Mouse (Mus musculus) R1 (cell line): ENCODE results near the gene Szrd1.

Source experiments
- DNase-seq: peaks from one replicate; pipeline ENCODE4 v3.0.0-alpha.2; 2018; ENCODE audit warnings: low read depth, low spot score

Szrd1 gene

DNA sequence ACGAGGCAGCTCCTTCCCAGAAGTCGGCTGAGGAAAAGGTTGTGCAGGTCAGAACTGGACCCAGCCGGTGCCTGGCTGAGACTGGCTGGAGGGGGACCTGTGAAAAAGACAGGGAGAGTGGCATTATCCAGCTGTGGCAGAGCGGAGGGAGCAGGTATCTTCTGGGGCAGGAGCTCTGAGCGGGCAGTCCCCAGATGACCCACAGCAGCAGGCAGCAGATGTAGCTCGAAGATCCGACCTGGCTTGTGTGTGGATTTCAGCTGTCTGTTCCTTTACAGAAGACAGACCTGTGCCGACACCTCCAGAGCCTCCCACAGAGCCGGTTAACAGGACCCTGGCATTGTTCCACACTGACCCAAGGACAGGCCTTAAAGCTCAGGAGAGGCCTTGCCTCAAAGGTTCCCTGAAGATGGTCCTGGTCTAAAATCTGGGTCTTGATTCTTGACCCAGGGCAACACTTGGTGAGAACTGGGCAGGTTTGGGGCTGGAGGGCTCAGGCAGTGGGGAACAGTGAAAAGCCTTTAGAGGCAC, 72.0 kb downstream of the Szrd1 start:
- DNase-seq = no peak

DNA sequence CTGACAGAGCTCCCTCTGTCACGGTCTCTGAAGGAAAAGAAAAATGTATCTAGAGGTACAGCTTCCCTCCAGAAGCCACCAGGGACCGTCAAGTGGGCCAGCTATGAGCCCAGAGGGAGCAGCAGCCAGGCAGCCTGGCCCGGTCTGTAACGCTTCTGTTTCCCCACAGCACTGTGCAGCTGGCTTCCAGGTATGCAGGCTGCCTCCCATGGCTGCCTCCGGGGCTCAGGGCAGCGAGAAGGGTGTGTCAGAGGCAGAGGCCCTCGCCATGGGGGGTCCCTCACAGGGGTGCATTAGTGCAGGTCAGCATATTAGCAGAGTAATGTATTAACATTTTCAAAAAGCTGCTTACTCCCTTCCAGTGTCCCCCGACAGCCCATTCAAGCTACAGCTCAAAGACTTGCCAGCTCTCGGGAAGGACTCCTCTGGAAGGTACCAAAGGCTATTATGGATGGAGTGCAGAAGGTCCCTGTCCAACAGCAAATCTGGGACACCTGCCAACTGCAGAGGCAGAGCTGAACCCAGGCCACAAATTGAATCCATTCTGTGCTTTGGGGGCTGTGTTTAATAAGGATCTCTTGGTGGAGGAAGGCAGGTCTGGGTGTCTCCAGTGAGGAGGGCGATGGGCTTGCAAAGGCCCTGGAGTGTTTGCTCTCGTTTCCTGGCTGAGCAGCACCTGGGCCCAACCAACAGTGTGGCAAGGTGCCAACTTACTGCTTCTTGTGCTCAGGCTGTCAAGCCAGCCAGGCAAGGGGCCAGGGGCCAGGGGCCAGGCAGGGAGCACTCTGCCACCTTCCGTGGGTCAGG, 72.7 kb downstream of the Szrd1 start:
- DNase-seq = no peak

DNA sequence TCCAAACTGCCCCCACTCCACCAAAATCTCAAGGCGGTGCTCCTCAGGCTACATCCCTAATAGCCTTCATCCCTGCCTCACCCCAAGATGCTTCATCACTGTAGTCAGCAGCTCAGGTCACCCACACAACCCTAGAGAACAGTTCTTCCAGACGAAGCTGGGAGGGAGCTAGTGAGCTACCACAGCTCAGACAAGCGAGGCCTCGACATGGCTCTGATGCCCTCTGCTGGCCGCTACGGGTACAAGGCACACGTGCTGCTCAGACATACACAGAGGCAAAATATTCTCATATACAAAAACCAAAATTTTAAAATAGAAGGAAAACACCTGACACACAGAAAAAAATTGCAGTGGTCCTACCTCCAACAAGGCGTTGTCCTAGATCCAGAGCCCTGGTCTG, 74.5 kb downstream of the Szrd1 start:
- DNase-seq = peak; percentile 79

DNA sequence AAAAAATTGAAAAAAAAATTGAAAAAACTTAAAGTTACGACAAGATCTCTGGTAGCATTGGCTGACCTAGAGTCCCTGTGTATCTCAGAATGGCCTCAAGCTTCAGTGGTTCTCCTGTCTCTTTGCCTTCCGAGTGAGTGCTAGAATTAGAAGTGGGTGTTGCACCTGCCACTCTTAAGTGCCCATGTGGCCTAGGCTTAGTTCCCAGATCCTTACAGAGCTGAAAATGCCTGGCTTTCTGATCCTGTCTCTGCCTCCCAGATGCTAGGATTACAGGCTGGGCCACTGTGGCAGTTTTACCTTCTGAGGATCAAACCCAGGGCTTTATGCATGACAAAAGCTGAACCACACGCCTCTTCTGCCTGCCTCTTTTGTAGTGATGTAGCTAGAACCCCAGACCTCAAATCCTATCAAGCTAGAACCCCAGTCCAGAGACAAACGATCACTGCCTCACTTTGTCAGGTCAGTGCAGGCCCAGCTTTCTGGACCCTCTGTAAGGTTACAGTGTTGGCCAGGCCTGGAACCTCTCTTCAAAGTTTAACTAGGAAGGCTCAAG, 75.4 kb downstream of the Szrd1 start:
- DNase-seq = no peak
